Mouse (Mus musculus) left cerebral cortex, adult 9 months (tissue): ENCODE measurements around the gene Clns1a.

Experiments
- DNase-seq, 2 experiments: peaks; one replicate each; pipeline ENCODE4 v3.0.0; 2022; ENCODE audit warnings: low spot score in 2 of 2

Gene Clns1a

DNA sequence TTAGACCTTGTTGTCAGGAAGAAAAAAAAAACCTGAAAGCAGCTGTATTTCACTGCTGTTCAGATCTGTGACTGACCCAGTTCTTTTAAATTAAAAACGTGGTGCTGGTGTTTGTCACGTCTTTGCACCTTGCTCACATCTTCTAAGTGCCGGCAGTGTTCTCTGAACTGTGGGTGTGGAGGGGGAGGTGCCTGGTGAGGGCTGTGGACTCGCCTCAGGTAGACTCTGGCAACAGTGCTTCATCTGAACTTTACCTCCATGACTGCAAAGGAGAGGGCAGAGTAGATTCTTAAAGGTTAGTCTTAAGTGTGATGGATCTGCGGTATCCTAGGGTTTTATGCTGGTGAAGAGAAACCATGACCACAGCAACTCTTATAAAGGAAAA, 69.5 kb downstream of the Clns1a start:
- DNase-seq, result no peak

DNA sequence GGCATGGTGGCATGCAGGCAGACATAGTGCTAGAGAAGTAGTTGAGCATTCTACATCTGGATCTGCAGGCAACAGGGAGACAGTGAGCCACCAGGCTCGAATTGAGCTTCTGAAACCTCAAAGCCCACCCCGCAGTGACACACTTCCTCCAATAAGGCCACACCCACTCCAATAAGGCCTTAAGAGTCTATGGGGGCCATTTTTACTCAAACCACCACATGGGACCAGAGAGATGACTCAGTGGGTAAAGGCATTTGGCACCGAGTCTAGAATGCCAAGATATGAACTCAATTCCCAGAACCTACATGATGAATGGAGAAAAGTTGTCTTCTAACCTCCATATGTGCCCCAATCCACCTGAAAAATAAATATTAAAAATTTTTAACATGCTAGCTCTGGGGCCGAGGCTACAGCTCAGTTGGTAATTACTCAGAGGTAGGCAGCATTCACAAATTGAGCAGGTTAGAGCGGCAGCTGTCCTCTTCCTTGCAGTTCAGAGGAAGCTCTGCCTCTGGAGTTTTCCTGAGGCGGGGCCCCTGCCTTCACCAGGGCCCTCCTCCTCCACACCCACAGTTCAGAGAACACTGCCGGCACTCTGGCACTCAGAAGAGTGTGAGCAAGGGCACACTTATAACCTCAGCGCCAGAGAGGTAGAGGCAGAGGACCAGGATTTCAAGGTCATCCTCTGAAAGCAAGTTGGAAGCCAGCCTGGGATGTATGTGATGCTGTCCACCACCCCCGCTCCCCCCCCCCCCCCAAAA, 70.2 kb downstream of the Clns1a start:
- DNase-seq, result no peak

DNA sequence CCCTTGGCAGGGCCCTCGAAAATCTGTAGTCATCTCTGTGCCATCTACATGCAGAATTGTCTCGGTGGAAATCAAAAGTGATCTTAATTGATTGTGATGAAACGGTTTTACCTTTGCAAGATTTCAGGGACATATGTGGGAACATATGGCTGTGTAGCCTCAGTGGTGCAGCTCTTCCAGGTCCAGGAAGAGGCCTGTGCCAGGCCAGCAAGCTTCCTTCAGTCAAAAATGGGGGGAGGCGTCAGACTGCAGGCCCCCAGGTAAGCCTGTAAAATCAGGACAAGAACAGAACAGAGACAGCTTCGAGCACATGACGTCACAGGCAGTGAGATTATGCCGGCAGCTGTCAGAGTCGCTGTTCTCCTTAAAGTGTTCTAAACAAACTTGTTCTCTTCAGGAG, 71.4 kb downstream of the Clns1a start:
- peak in 1 of 2 experiments; percentile 37 for DNase-seq

DNA sequence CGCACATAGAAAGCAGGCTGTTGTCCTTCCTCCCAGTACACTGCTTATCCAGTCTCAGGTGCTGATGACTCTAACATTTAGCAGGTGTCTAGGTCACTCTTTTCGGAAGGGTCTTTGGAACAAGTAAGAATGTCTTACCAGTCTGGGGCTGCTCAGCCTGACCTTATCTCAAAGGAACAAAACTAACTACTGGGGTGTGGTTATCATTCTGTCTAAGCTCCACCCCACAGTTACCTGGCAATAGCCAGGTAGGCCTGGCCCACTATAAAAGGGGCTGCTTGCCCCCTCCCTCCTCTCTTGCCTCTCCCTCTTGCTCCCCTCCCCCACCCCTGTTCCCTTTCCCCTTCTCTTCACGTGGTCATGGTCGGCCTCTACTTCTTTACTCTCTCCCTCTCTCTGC, 72.6 kb downstream of the Clns1a start:
- no peak for DNase-seq
